Mouse (Mus musculus) layer of hippocampus, postnatal 10 days (tissue): ENCODE results near the gene Alox5ap. TPM values are rescaled to one million over a fixed set of nuclear protein-coding genes. Genes with fewer than 3 reads are reported as not detected.
A peak's percentile ranks its signal among the peaks of the same experiment; 100 is the strongest.

Source experiments
- DNase-seq, 2 experiments: peaks; one replicate each; pipeline ENCODE4 v3.0.0; 2021; ENCODE audit warnings: low spot score in 2 of 2
- long read RNA-seq: library from polyadenylated mRNA; stranded (forward); transcript quantifications from one replicate; pipeline ENCODE4 v2.0.0, GENCODE M21; 2023
- total RNA-seq, 2 experiments: library from RNA; stranded (reverse); gene quantifications; 2 replicates each; pipeline ENCODE4 v1.2.3; 2021

The Alox5ap gene
- 1 to 10 TPM; 7.9 to 9.6 TPM for total RNA-seq
- long read RNA-seq, transcript Alox5ap-201 (5 exons, 1,251 nt), result major isoform, 5 of 8 reads
- long read RNA-seq, partial matches to known transcripts, result 0 of 8 reads
- long read RNA-seq, other reads (novel, unspliced or antisense), result 2 of 8 reads

GRCm38 (mm10) chr5:149264405-149264804 lies at the start of gene Alox5ap:
Gene Alox5ap (plus strand): TSS chr5:149264767.
- no peak for DNase-seq

- no peak for DNase-seq
These were observed 49.0 kb upstream of the Alox5ap start for GRCm38 (mm10) chr5:149215540-149215939.

DNA sequence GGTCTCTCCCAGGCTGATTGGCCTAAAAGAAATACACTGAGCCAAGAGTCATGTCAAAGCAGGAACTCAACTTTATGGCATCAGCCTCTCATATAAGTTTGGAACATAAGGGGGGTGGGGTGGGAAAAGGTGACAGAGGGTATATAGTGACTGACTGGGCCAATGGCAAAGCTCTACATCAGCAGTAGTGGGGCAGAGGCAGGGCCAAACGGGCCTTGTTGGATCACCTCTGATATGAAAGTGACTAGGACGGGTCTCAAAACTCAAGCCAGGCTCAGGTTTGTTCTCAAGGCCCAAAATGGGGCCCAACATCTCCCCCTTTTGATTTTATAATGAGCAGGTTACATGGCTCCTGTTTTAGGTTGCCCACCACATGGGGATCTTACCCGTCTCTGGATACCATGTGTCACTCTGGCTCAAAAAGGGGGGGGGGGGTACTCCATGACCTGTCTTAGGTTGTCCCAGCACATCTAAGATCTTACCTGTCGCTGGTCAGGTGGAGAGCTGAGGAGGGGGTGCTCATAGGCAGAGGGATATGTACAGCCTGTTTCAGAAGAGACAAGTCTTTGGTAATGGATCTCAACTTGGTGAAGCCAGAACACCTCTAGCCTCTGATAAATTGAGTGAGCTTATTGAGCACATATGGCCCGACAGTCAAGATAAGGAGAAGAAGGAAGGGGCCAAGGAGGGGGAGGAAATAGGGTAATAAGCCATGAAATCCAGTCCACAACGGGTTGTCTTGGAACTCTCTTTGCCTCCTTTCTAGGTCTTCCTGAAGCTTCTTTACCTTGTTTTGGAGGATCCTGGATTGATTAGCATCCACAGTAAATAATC lies 46.8 kb upstream of the Alox5ap start:
- no peak for DNase-seq

DNA sequence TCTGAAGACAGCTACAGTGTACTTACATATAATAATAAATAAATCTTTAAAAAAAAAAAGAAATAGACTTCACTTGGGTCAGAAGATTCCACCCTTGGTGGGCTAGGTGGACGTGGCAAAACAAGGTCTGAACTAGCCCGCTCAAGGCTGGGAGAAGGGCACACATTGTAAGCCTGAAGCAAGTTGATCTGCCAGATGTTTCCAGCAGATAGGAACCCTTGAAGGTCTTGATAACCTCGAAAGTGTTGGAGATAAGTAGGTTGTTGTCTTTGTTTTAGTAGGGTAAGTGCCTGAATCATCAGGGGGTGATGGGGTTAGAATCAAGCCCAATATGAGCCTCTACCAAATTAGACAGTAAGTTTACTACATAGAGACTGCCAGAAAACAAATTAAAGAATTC lies 45.1 kb upstream of the Alox5ap start:
- no peak for DNase-seq

GRCm38 (mm10) chr5:149221355-149221754 lies 43.2 kb upstream of the Alox5ap start:
- DNase-seq, result no peak

- DNase-seq, result no peak
These were observed 39.9 kb upstream of the Alox5ap start for GRCm38 (mm10) chr5:149224666-149225065.

DNA sequence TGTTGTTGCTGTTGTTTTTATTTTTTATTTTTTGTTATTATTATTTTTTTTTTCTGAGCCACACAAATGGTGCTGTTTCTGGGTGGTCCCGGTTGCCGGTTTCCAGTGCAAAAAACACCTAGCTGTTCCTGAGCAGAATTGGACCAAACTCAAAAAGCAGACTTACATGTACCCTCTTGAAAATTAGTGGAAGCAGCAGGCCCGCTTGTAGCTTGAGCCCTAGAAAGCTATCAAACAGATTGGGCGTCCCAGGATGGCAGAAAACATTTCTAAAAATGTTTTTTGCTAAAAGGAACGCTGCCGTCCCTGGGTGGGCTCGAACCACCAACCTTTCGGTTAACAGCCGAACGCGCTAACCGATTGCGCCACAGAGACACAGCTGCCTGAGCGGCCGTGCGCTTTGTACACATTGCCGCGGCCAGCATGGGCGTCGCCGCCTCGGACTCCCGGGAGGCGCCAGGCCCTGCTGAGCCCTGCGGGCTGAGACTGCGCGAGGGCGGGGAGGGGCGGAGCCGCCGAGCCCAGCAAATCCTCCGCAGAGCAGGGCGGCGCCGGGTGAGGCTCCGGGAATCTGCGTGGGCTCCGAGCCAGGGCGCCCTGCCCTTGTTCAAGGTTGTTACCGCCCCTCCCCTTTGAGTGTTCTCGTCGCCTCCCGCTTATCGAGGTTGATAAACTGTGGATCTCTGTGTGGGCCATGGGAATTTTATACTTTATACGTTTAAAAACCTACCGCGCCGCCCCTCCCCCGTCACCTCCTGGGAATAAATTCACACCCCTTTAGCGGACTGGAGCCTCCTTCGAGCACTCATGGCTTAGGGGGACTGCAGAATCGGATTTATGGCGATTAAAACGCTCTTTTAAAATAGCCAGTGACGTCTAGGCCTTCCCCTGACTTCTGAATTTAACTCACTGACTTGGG lies 35.6 kb upstream of the Alox5ap start:
- peak; percentile 98 to 99 for DNase-seq

- no peak for DNase-seq
These were observed 34.8 kb upstream of the Alox5ap start for GRCm38 (mm10) chr5:149229619-149230339.

DNA sequence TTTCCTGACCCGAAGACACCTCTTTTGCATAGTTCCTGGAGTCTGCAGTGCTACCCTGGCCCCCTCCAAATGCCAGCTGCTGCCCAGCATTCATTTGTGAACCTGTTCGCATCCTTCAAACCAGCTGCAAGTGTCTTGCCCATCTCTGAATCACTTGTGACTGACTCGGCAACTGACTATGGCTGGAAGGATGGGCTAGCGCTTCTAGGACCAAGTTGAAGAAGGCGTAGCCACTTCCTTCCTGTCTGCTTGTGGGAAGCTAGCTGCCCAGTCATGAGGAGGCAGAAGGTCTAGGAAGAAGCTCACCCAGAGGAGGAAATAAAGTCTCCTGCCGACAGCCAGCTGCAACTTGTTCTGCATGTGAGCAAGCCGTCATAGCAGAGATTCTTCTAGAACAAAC lies 29.6 kb upstream of the Alox5ap start:
- DNase-seq, result no peak

- no peak for DNase-seq
These were observed 27.2 kb upstream of the Alox5ap start for GRCm38 (mm10) chr5:149237221-149237950.

DNA sequence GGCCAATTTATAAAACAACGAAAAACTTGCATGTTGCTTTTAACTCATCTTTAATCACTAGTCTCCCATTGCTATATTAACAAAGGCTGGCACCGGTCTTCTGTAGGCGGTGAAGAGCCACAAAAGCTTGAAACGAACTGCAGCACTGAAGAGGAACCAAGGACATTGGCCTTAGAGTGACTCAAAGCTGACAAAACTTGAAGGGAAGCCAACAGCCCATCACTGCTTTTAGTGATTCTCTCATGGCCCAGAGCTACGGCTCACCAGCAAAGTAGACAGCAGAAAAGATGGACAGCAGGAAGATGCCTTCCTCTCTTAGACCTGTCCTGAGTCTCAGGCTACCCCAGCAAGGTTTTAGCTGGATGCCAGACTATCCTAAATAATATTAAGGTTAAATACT lies 22.1 kb upstream of the Alox5ap start:
- no peak for DNase-seq

- DNase-seq, result no peak
These were observed 21.5 kb upstream of the Alox5ap start for GRCm38 (mm10) chr5:149243053-149243452.

DNA sequence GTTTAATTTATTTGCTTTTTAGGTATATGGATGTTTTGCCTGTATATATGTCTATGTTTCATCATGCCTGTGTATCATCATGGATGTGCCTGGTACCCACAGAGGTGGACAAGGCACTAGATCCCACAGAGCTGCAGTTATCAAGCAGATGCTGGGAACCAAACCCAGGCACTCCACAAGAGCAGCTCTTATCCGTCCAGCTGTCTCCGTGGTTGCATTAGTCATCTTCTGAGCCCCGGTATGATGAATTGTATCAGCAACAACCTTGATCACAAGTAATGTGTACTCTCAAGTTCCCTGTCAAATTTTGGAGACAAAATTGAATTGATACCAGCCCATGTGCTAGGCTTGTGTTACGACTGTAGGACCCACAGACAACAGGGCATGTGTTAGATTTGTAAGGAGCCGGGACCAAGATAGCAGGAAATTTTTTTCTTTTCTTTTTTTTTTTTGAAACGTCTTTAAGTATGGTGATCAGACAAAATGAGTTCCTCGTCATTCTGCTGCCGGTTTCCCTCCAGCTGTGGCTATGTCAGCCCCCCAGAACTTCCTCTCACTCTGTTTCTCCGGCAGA lies 19.1 kb upstream of the Alox5ap start:
- no peak for DNase-seq

GRCm38 (mm10) chr5:149245965-149246470 lies 18.5 kb upstream of the Alox5ap start:
- DNase-seq, result no peak

DNA sequence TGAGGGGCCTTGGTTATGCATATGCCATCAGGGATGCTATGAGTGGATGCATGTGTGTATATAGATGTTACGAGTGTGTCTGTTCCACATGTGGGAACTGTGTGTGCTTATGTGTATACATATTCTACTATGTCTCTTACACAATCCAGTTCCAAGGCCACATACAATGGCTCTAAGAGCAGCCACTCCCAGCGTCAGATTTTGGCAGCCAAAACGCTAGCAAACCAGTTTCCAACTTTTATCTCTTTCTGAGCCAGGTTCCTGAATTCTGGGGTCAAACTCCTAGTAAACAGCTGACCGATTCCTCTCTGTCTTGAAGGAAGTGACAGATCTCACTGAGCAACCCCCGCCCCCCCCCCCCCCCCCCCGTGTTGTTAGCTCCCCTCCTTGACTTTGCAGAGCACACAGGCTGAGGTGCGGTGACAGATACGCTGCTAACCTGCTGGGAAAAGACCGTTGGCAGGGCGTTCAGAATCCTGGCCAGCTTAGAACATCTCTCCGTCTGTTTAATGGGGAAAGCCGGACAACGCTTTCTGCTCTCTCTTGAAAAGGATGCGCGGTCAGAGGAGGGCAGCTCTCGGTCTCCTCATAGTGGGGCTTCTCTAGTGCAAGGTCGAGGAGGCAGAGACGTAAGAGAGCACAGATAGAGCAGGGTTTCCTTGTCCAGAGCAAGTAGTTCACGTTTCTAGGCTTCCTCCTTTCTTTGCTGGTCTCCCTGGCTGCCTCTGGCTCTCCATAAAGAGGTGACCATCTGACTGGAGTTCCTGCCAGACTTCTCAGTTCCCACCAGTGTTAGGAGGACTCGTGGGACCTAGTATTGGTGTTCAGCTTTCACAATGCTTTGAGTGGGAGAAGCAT lies 17.3 kb upstream of the Alox5ap start:
- no peak for DNase-seq

- no peak for DNase-seq
These were observed 12.3 kb upstream of the Alox5ap start for GRCm38 (mm10) chr5:149252303-149252702.

DNA sequence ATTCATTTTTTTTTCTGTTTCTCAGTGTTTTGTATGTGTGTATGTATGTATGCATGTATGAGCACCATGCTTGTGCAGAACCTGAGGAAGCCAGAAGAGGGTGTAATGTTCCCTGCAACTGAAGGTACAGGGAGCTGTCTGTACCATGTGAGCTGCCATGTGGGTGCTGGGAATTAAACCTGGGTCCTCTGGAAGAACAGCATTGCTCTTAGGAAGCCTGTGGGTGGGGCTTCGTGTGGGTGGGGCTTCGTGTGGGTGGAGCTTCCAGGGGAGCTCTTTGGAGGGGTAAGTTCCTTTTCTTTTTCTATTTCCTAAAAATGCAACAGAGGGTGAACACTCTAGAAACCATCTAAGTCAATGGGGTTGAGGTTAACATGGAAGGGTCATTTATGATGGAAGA lies 11.1 kb upstream of the Alox5ap start:
- no peak for DNase-seq

DNA sequence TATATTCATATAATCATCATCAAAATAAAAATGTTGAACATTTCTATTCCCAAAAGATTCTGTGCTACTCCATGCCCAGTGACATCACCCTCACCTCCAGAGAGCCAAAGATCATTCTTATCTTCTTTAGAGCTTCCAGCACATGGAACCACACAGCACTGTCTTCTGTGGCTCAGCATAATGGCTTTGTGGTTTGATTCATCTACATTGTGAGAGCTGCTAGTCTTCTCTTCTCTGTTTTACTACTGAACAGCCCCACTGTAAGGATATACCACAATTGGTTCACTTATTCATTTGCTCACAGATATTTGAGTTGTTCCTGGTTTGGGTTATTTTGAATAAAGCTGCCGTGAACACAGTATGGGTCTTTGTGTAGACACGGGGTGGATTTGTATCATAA lies 9.0 kb upstream of the Alox5ap start:
- no peak for DNase-seq
